Mouse (Mus musculus) small intestine, adult 2 months (tissue): ENCODE data around the gene Rsph10b.

Experiments
- CTCF ChIP-seq: fragments of 200-500 bp; IDR thresholded peaks from 2 replicates; pipeline ENCODE4 v1.5.1; 2012; ENCODE audit warnings: low read depth, mild to moderate bottlenecking, control low read depth, inconsistent platforms, low read length, moderate library complexity, mixed read lengths; ENCODE audit not compliant: insufficient replicate concordance, insufficient read length; ENCODE audit errors: extremely low read depth
- POLR2A ChIP-seq: fragments of 200-500 bp; IDR thresholded peaks from 2 replicates; pipeline ENCODE4 v1.6.1; 2012; ENCODE audit warnings: low read depth, mild to moderate bottlenecking, control low read depth, inconsistent platforms, low read length, moderate library complexity

GRCm38 (mm10) chr5:143885274-143885673 lies 47.6 kb upstream of the Rsph10b start:
- TF ChIP-seq CTCF = no peak
- TF ChIP-seq POLR2A = no peak
